Mouse (Mus musculus): ENCODE data around the gene Zfp109.

- TF ChIP-seq CTCF (conservative IDR thresholded peaks at IDR 0.05; ENCODE audit: low read length) (no peak), NANOG (IDR thresholded peaks at IDR 0.05; ENCODE audit: borderline replicate concordance, low read length) (no peak)
Observed at GRCm38 (mm10) chr7:24207488-24208261, 29.7 kb downstream of the Zfp109 start.

Measured in E14TG2a.4 (cell line).